Mouse (Mus musculus): ENCODE measurements around the gene Map3k13. TPM values are rescaled to one million over a fixed set of nuclear protein-coding genes. Genes with fewer than 3 reads are reported as not detected.

Map3k13 gene
- polyA plus RNA-seq, 1 experiment from 2014 or later = 0.50 TPM

DNA sequence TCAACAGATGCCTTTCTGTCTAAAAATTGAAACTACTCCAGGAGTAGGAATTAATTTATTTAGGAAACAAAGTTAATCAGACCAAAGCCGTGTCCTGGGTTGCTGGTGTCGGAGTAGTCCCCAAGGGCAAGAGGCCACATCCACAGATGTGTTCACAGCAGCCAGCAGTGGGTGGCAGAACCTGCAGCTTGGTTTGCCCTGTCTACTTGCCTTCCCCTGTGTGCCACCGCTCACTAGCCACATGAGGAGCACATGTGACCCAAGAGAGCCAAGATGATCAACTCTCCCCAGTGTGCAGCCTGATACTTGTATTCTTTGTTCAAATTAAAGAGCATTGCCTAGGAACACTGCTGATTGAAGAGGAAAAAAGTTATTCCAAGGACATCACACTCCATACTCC, 54.3 kb downstream of the Map3k13 start:
- Histone ChIP-seq H3K36me3 (ENCODE audit: control insufficient read depth, insufficient read depth, low read length) (no peaks in the 10 kb centered on the region), H3K4me1 (replicated peaks; ENCODE audit: control insufficient read depth, insufficient read depth) (no peaks in the 10 kb centered on the region), H3K4me3 (ENCODE audit: low read depth, low read length) (no peak overlapping the region), H3K9me3 (ENCODE audit: control insufficient read depth, low read length) (no peaks in the 10 kb centered on the region), H3K4me2 (replicated peaks; ENCODE audit: low read depth) (no peak overlapping the region), H3K27me3 (ENCODE audit: control insufficient read depth, insufficient read depth, low read length) (no peaks in the 10 kb centered on the region), H3K27ac (replicated peaks) (no peak overlapping the region), H3K9ac (ENCODE audit: low read length) (no peak overlapping the region)
- DNase-seq (ENCODE audit: low spot score) = no peak
- 85% methylated on average over 3 of the region's 3 CpGs for WGBS
- no peak for ATAC-seq (ENCODE audit: low FRiP score, low TSS enrichment)
- TF ChIP-seq EP300 (optimal IDR thresholded peaks at IDR 0.05) (no peak), CTCF (IDR thresholded peaks at IDR 0.05; ENCODE audit: low read depth) (no peak)

DNA sequence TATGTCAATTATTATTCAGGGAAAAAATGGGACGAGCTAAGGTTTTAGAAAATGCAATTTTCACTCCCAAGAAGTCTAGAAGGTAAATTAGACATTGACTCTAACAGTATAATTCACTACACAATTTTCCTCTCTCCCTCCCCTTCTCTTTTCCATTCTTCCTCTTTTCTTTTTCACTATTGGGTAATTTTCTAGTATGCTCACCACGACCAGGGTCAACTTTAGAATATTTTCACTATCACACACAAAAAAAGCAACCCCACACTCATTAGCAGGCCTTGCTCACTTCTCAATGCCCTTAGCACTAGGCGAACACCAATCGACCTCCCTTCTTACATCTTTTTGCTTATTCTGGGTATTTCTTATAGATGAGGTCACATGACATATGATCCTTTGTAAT, 54.7 kb downstream of the Map3k13 start:
- TF ChIP-seq CTCF (IDR thresholded peaks at IDR 0.05; ENCODE audit: low read depth) (no peak), EP300 (optimal IDR thresholded peaks at IDR 0.05) (no peak)
- Histone ChIP-seq H3K9ac (ENCODE audit: low read length) (no peak overlapping the region), H3K4me3 (ENCODE audit: low read depth, low read length) (no peak overlapping the region), H3K9me3 (ENCODE audit: control insufficient read depth, low read length) (no peaks in the 10 kb centered on the region), H3K4me2 (replicated peaks; ENCODE audit: low read depth) (no peak overlapping the region), H3K4me1 (replicated peaks; ENCODE audit: control insufficient read depth, insufficient read depth) (no peaks in the 10 kb centered on the region), H3K27me3 (ENCODE audit: control insufficient read depth, insufficient read depth, low read length) (no peaks in the 10 kb centered on the region), H3K36me3 (ENCODE audit: control insufficient read depth, insufficient read depth, low read length) (no peaks in the 10 kb centered on the region), H3K27ac (replicated peaks) (no peak overlapping the region)
- ATAC-seq (ENCODE audit: low FRiP score, low TSS enrichment) (no peak), DNase-seq (ENCODE audit: low spot score) (no peak)
- WGBS = 76% methylated on average over 4 of the region's 4 CpGs

DNA sequence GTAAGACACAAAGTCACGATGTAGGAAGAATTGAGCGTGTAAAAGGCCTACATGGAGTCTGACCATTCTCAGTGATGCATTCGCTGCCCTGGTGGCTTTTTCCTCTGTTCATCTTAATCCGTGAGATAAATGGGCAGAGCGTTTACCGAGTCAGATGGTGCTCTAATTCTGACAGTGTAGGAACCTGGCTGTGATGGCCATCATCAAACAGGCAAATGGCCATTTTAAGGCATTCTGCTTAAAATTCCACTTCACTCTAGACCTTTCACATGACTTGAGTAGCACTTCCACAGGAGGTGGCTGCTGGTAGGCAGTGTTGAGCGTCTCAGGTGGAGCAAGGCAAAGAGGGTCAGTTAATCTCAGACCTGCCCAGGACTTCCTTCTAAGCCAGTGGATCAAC, 58.2 kb downstream of the Map3k13 start:
- no peaks in the 10 kb centered on the region for H3K4me1 ChIP-seq (replicated peaks; ENCODE audit: control insufficient read depth, insufficient read depth)
- H3K9me3 ChIP-seq (ENCODE audit: control insufficient read depth, low read length) = no peaks in the 10 kb centered on the region
- no peak overlapping the region for H3K9ac ChIP-seq (ENCODE audit: low read length)
- DNase-seq (ENCODE audit: low spot score) (no peak), ATAC-seq (ENCODE audit: low FRiP score, low TSS enrichment) (no peak)
- no peak for TF ChIP-seq EP300 (optimal IDR thresholded peaks at IDR 0.05)
- TF ChIP-seq CTCF (IDR thresholded peaks at IDR 0.05; ENCODE audit: low read depth) = no peak
- no peak overlapping the region for H3K27ac ChIP-seq (replicated peaks)
- no peak overlapping the region for H3K4me3 ChIP-seq (ENCODE audit: low read depth, low read length)
- WGBS = 91% methylated on average over 7 of the region's 7 CpGs
- no peak overlapping the region for H3K4me2 ChIP-seq (replicated peaks; ENCODE audit: low read depth)
- no peaks in the 10 kb centered on the region for H3K27me3 ChIP-seq (ENCODE audit: control insufficient read depth, insufficient read depth, low read length)
- no peaks in the 10 kb centered on the region for H3K36me3 ChIP-seq (ENCODE audit: control insufficient read depth, insufficient read depth, low read length)

DNA sequence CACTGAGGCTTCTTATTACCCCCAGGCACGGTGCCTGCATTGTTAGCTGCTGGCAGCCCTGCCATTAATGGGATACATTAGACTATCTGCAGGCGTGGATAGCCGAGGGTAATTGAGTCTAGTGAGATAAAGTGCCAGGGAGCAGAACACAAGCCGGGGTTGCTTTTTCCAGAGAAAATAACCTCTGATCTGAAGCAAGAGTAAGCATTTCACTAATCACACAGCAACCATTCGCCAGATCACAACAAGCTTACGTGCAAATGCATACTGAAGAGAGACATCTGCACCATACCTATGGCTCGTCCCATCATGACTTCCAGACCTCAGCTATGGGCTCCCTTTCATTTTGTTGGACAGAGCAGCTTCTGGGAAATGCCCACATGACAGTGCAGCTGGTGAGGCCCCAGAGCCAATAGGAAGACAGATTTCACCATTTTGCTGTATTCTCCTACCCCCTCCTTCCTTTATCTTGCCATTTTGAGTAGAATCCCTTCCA, 59.3 kb downstream of the Map3k13 start:
- H3K27me3 ChIP-seq (ENCODE audit: control insufficient read depth, insufficient read depth, low read length) = no peaks in the 10 kb centered on the region
- no peaks in the 10 kb centered on the region for H3K36me3 ChIP-seq (ENCODE audit: control insufficient read depth, insufficient read depth, low read length)
- WGBS = 59% methylated on average over 7 of the region's 7 CpGs
- H3K9me3 ChIP-seq (ENCODE audit: control insufficient read depth, low read length) = no peaks in the 10 kb centered on the region
- H3K9ac ChIP-seq (ENCODE audit: low read length) = no peak overlapping the region
- ATAC-seq (ENCODE audit: low FRiP score, low TSS enrichment) = no peak
- H3K4me1 ChIP-seq (replicated peaks; ENCODE audit: control insufficient read depth, insufficient read depth) = no peaks in the 10 kb centered on the region
- no peak overlapping the region for H3K27ac ChIP-seq (replicated peaks)
- no peak overlapping the region for H3K4me2 ChIP-seq (replicated peaks; ENCODE audit: low read depth)
- no peak for TF ChIP-seq CTCF (IDR thresholded peaks at IDR 0.05; ENCODE audit: low read depth)
- no peak for TF ChIP-seq EP300 (optimal IDR thresholded peaks at IDR 0.05)
- DNase-seq (ENCODE audit: low spot score) = no peak
- no peak overlapping the region for H3K4me3 ChIP-seq (ENCODE audit: low read depth, low read length)

GRCm38 (mm10) chr16:21854589-21855284, 60.6 kb downstream of the Map3k13 start:
- H3K4me3 ChIP-seq (ENCODE audit: low read depth, low read length) = no peak overlapping the region
- TF ChIP-seq CTCF (IDR thresholded peaks at IDR 0.05; ENCODE audit: low read depth) = no peak
- no peak for TF ChIP-seq EP300 (optimal IDR thresholded peaks at IDR 0.05)
- no peaks in the 10 kb centered on the region for H3K9me3 ChIP-seq (ENCODE audit: control insufficient read depth, low read length)
- no peak for ATAC-seq (ENCODE audit: low FRiP score, low TSS enrichment)
- no peak overlapping the region for H3K9ac ChIP-seq (ENCODE audit: low read length)
- DNase-seq (ENCODE audit: low spot score) = no peak
- no peaks in the 10 kb centered on the region for H3K36me3 ChIP-seq (ENCODE audit: control insufficient read depth, insufficient read depth, low read length)
- H3K4me2 ChIP-seq (replicated peaks; ENCODE audit: low read depth) = no peak overlapping the region
- H3K27me3 ChIP-seq (ENCODE audit: control insufficient read depth, insufficient read depth, low read length) = no peaks in the 10 kb centered on the region
- no peaks in the 10 kb centered on the region for H3K4me1 ChIP-seq (replicated peaks; ENCODE audit: control insufficient read depth, insufficient read depth)
- H3K27ac ChIP-seq (replicated peaks) = no peak overlapping the region
- WGBS = 75% methylated on average over 5 of the region's 5 CpGs

GRCm38 (mm10) chr16:21856134-21856533, 62.0 kb downstream of the Map3k13 start:
- Histone ChIP-seq H3K27ac (replicated peaks) (no peak overlapping the region), H3K4me2 (replicated peaks; ENCODE audit: low read depth) (no peak overlapping the region), H3K36me3 (ENCODE audit: control insufficient read depth, insufficient read depth, low read length) (no peaks in the 10 kb centered on the region), H3K9ac (ENCODE audit: low read length) (no peak overlapping the region), H3K4me3 (ENCODE audit: low read depth, low read length) (no peak overlapping the region), H3K27me3 (ENCODE audit: control insufficient read depth, insufficient read depth, low read length) (no peaks in the 10 kb centered on the region), H3K9me3 (ENCODE audit: control insufficient read depth, low read length) (no peaks in the 10 kb centered on the region), H3K4me1 (replicated peaks; ENCODE audit: control insufficient read depth, insufficient read depth) (no peaks in the 10 kb centered on the region)
- WGBS = 83% methylated on average over 5 of the region's 5 CpGs
- DNase-seq (ENCODE audit: low spot score) = no peak
- TF ChIP-seq EP300 (optimal IDR thresholded peaks at IDR 0.05) (no peak), CTCF (IDR thresholded peaks at IDR 0.05; ENCODE audit: low read depth) (no peak)
- ATAC-seq (ENCODE audit: low FRiP score, low TSS enrichment) = no peak
